Mouse (Mus musculus): ENCODE measurements around the gene Syt12. TPM values are rescaled to one million over a fixed set of nuclear protein-coding genes. Genes with fewer than 3 reads are reported as not detected.
A peak's percentile ranks its signal among the peaks of the same experiment; 100 is the strongest.

Syt12 gene
- polyA plus RNA-seq, 1 experiment = 1.4 TPM

DNA sequence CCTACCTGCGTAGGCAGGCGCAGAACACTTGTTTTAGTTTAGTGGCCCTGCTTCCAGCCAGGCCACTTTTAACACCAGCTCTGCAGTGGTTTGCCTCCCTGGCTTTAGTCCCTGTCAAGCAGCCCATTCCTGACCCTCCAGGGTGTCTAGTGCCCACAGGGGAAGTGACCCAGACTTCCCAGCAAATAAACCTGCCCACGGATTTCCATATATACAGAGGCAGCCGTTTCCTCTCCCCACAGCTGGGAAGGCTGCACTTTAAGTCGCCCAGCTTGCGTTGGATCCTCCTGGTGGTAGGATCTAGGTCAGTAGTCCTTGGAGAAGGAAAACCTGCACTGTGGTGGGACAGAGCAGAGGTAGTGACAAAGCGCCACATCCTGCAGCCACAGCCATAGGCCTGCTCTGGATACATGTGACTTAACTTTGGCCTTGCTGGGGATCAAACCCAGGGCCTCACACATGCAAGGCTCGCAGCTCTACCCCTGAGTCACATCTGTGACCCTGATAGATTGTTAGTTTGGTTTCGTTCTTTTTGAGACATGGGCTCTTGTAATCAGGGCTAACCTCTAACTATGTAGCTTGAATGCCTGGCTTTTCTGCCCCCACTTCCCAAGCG is 13.9 kb upstream of the Syt12 start:
- Histone ChIP-seq H3K4me3 (ENCODE audit: insufficient read depth, low read length) (no peak overlapping the region), H3K4me1 (ENCODE audit: control insufficient read depth, insufficient read depth, low read length) (peaks cover 9% of the 10 kb centered on the region; the same call in 1 of the 2 replicates), H3K27ac (ENCODE audit: insufficient read depth, low read length) (no peak overlapping the region)
- TF ChIP-seq POLR2A (IDR thresholded peaks at IDR 0.05; ENCODE audit: low read depth, low read length) (no peak), CTCF (IDR thresholded peaks at IDR 0.05; ENCODE audit: borderline replicate concordance, insufficient read depth, low read length) (no peak)

DNA sequence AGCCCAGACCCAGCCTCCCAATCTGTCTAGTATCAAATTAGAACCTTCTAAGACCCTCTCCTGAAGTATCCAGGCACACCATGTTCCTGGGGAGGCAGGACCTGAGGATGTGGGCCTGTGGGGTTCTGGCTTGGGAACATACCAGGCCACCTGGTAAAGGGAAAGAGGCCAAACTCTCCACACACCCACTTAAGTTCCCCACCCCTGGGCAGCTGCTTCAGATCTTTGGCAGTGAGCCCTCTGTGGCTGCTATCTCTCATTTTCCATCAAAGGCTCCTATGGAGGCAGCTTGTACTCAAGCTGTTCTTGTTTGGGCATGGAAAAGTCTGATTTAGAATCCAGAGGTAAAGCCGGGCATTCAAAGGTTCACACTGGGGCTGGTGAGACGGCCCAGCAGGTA is 10.6 kb upstream of the Syt12 start:
- Histone ChIP-seq H3K27ac (ENCODE audit: insufficient read depth, low read length) (no peak overlapping the region), H3K4me1 (ENCODE audit: control insufficient read depth, insufficient read depth, low read length) (0 out of 2 replicates have a peak, but pooled peaks cover 4% of the 10 kb centered on the region), H3K4me3 (ENCODE audit: insufficient read depth, low read length) (no peak overlapping the region)
- TF ChIP-seq CTCF (IDR thresholded peaks at IDR 0.05; ENCODE audit: borderline replicate concordance, insufficient read depth, low read length) (no peak), POLR2A (IDR thresholded peaks at IDR 0.05; ENCODE audit: low read depth, low read length) (no peak)

DNA sequence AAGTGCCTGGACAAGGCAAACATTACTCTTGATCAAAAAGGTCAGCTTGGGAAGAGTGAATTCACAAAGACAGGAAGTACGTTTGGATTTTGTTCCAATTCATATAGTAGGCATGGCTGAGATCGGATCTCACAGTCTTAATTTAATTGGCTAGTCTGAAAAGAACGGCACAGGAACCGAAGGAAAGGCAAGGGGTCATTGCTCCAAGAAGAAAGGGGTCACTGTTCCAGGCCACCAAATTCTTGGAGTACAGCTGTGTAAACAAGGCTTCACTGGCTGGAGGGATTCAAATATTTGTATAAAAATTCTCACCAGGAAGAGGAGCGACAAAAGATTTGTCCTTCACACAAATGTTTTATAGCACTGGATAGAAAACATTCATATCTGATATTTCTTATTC is 7.8 kb upstream of the Syt12 start:
- no peaks in the 10 kb centered on the region for H3K4me1 ChIP-seq (ENCODE audit: control insufficient read depth, insufficient read depth, low read length)
- TF ChIP-seq POLR2A (IDR thresholded peaks at IDR 0.05; ENCODE audit: low read depth, low read length) = no peak
- TF ChIP-seq CTCF (IDR thresholded peaks at IDR 0.05; ENCODE audit: borderline replicate concordance, insufficient read depth, low read length) = no peak
- no peak overlapping the region for H3K27ac ChIP-seq (ENCODE audit: insufficient read depth, low read length)
- no peak overlapping the region for H3K4me3 ChIP-seq (ENCODE audit: insufficient read depth, low read length)

DNA sequence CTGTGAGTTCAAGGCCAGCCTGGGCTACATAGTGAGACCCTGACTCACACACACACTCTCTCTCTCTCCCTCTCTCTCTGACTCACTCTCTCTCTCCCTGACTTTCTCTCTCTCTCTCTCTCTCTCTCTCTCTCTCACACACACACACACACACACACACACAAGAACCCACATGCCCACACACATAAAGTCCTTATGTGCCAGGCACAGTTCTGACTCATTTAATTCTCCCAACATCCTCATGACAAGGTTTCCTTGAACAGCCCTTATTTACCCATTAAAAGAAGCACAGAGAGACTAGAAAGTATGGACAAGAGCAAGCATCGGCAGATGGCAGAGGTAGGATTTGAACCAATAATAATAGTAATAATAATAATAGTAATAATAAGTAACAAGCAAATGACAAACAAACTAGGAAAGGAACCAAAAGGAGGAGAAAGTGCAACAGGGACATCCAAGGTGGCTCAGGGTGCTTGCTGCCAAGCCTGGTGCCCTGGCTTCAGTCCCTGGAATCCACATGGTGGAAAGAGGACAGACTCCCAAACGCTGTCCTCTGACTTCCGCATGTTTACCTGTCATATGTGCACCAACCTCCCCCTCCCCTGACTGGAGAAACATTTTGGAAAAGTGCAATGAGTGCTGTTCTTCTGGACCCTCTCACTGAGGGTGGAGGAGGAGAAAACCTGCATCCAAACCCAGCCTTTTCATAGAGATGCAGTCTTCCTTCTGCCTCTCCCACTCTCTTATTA is 5.0 kb upstream of the Syt12 start:
- no peaks in the 10 kb centered on the region for H3K4me1 ChIP-seq (ENCODE audit: control insufficient read depth, insufficient read depth, low read length)
- no peak overlapping the region for H3K27ac ChIP-seq (ENCODE audit: insufficient read depth, low read length)
- H3K4me3 ChIP-seq (ENCODE audit: insufficient read depth, low read length) = no peak overlapping the region
- TF ChIP-seq POLR2A (IDR thresholded peaks at IDR 0.05; ENCODE audit: low read depth, low read length) = no peak
- no peak for TF ChIP-seq CTCF (IDR thresholded peaks at IDR 0.05; ENCODE audit: borderline replicate concordance, insufficient read depth, low read length)

GRCm38 (mm10) chr19:4481326-4481725 is 4.1 kb upstream of the Syt12 start:
- no peak overlapping the region for H3K27ac ChIP-seq (ENCODE audit: insufficient read depth, low read length)
- TF ChIP-seq CTCF (IDR thresholded peaks at IDR 0.05; ENCODE audit: borderline replicate concordance, insufficient read depth, low read length) = no peak
- TF ChIP-seq POLR2A (IDR thresholded peaks at IDR 0.05; ENCODE audit: low read depth, low read length) = no peak
- no peak overlapping the region for H3K4me3 ChIP-seq (ENCODE audit: insufficient read depth, low read length)
- no peaks in the 10 kb centered on the region for H3K4me1 ChIP-seq (ENCODE audit: control insufficient read depth, insufficient read depth, low read length)

DNA sequence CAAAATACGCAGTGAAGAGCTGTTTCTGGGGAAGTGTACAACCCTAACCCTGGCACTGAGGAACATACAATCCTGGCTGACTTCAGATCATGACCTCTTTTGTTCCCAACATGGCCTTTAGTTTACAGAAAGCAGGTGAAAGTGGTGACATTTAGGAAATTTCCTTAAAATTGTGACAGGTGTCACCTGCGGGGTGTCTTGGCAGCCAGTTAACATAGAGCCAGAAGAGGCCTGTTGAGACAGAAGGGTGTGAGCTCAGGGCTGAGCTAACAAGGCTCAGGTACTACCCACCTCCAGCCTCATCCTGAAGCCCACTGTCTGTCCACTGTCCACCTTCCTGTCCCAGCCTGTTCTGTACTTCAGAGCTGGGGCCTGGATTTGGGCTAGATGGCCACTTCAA is 2.8 kb upstream of the Syt12 start:
- Histone ChIP-seq H3K27ac (ENCODE audit: insufficient read depth, low read length) (no peak overlapping the region), H3K4me3 (ENCODE audit: insufficient read depth, low read length) (no peak overlapping the region), H3K4me1 (ENCODE audit: control insufficient read depth, insufficient read depth, low read length) (no peaks in the 10 kb centered on the region)
- TF ChIP-seq POLR2A (IDR thresholded peaks at IDR 0.05; ENCODE audit: low read depth, low read length) (no peak), CTCF (IDR thresholded peaks at IDR 0.05; ENCODE audit: borderline replicate concordance, insufficient read depth, low read length) (no peak)

- no peaks in the 10 kb centered on the region for H3K4me1 ChIP-seq (ENCODE audit: control insufficient read depth, insufficient read depth, low read length)
- H3K4me3 ChIP-seq (ENCODE audit: insufficient read depth, low read length) = no peak overlapping the region
- H3K27ac ChIP-seq (ENCODE audit: insufficient read depth, low read length) = no peak overlapping the region
- TF ChIP-seq CTCF (IDR thresholded peaks at IDR 0.05; ENCODE audit: borderline replicate concordance, insufficient read depth, low read length) (no peak), POLR2A (IDR thresholded peaks at IDR 0.05; ENCODE audit: low read depth, low read length) (no peak)
Observed at GRCm38 (mm10) chr19:4478190-4478516, 906 bp upstream of the Syt12 start.

- no peak overlapping the region for H3K27ac ChIP-seq (ENCODE audit: insufficient read depth, low read length)
- peak overlapping the region; percentile 45 for H3K4me3 ChIP-seq (ENCODE audit: insufficient read depth, low read length)
- TF ChIP-seq POLR2A (IDR thresholded peaks at IDR 0.05; ENCODE audit: low read depth, low read length) (peak; percentile 11; the same call in 1 of the 2 replicates), CTCF (IDR thresholded peaks at IDR 0.05; ENCODE audit: borderline replicate concordance, insufficient read depth, low read length) (no peak)
- H3K4me1 ChIP-seq (ENCODE audit: control insufficient read depth, insufficient read depth, low read length) = no peaks in the 10 kb centered on the region
Observed at GRCm38 (mm10) chr19:4476601-4477257, 518 bp downstream of the Syt12 start.

- H3K4me3 ChIP-seq (ENCODE audit: insufficient read depth, low read length) = no peak overlapping the region
- no peaks in the 10 kb centered on the region for H3K4me1 ChIP-seq (ENCODE audit: control insufficient read depth, insufficient read depth, low read length)
- no peak for TF ChIP-seq POLR2A (IDR thresholded peaks at IDR 0.05; ENCODE audit: low read depth, low read length)
- H3K27ac ChIP-seq (ENCODE audit: insufficient read depth, low read length) = no peak overlapping the region
Observed at GRCm38 (mm10) chr19:4475224-4475925, 1.9 kb downstream of the Syt12 start.
